Mouse (Mus musculus): ENCODE results near the gene Ssc4d. TPM values are rescaled to one million over a fixed set of nuclear protein-coding genes. Genes with fewer than 3 reads are reported as not detected.
A peak's percentile ranks its signal among the peaks of the same experiment; 100 is the strongest.

Gene Ssc4d
- polyA plus RNA-seq, 1 experiment from 2014 or later = 0.93 TPM

GRCm38 (mm10) chr5:135958367-135958766, 16.0 kb downstream of the Ssc4d start:
- H3K4me1 ChIP-seq (ENCODE audit: control insufficient read depth, insufficient read depth, low read length) = peaks cover 10% of the 10 kb centered on the region
- H3K36me3 ChIP-seq (ENCODE audit: control insufficient read depth, insufficient read depth, low read length) = no peaks in the 10 kb centered on the region
- peak overlapping the region; percentile 64 for H3K4me2 ChIP-seq
- H3K27ac ChIP-seq (ENCODE audit: low read depth, low read length) = peak overlapping the region; percentile 87
- WGBS (ENCODE audit: insufficient replicate concordance) = 91% methylated on average over 4 of the region's 4 CpGs
- no peak overlapping the region for H3K4me3 ChIP-seq (ENCODE audit: low read depth, low read length)
- H3K27me3 ChIP-seq (ENCODE audit: control insufficient read depth, insufficient read depth, low read length) = no peaks in the 10 kb centered on the region
- no peak for ATAC-seq (replicated peaks; ENCODE audit: insufficient number of reproducible peaks, low FRiP score, low TSS enrichment)
- H3K9ac ChIP-seq (ENCODE audit: low read depth, low read length) = peak overlapping the region; percentile 61; the same call in 1 of the 2 replicates
- H3K9me3 ChIP-seq (replicated peaks; ENCODE audit: control insufficient read depth, low read length) = no peaks in the 10 kb centered on the region

DNA sequence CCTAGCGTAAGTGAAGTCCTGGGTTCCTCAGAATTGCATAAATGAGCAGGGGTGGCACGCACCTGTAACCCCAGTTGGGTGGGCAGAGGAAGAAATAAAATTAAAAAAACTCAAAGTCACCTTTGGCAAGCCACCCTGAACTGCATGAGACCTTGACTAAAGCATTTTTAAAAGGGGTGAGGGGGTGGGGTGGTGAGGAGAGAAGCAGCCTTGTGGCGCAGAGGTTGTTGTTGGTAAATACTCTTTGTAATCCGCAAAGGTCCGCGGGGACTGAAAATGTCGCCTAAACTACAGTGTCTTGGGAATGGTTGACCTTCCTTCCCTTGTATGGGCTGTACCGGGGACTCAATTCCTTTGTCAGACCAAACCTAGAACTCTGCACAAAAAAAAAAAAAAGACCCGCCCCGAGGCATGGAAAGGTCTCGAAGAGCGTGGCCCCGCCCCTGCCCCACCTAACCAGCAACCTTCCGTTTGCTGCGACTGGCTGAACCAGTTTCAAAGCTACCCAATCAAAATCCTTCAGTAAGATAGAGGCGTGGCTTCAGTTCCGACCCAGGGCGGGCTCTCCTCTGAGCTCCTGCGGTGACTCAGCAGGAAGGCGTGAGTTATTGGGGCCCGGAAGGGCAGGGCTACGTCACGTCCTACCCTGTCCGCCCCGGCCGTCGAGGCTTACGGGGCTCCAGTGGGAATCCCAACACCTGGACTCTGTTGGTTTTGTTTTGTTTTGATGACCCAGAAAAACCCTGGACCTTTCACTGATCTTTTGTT, 16.9 kb downstream of the Ssc4d start:
- WGBS (ENCODE audit: insufficient replicate concordance) = 9% methylated on average over 28 of the region's 28 CpGs
- Histone ChIP-seq H3K9me3 (replicated peaks; ENCODE audit: control insufficient read depth, low read length) (no peaks in the 10 kb centered on the region), H3K9ac (ENCODE audit: low read depth, low read length) (peak overlapping the region; percentile 75)

GRCm38 (mm10) chr5:135956300-135957206, 17.8 kb downstream of the Ssc4d start:
- 84% methylated on average over 9 of the region's 9 CpGs for WGBS (ENCODE audit: insufficient replicate concordance)

More for the DNA sequence above, 16.9 kb downstream of the Ssc4d start:
- ATAC-seq (replicated peaks; ENCODE audit: insufficient number of reproducible peaks, low FRiP score, low TSS enrichment) = peak; percentile 85
- Histone ChIP-seq H3K27ac (ENCODE audit: low read depth, low read length) (peak overlapping the region; percentile 96), H3K4me3 (ENCODE audit: low read depth, low read length) (peak overlapping the region; percentile 35), H3K36me3 (ENCODE audit: control insufficient read depth, insufficient read depth, low read length) (no peaks in the 10 kb centered on the region), H3K27me3 (ENCODE audit: control insufficient read depth, insufficient read depth, low read length) (no peaks in the 10 kb centered on the region), H3K4me1 (ENCODE audit: control insufficient read depth, insufficient read depth, low read length) (peaks cover 8% of the 10 kb centered on the region), H3K4me2 (peak overlapping the region; percentile 64)

GRCm38 (mm10) chr5:135952830-135953229, 21.5 kb downstream of the Ssc4d start:
- H3K36me3 ChIP-seq (ENCODE audit: control insufficient read depth, insufficient read depth, low read length) = no peaks in the 10 kb centered on the region
- no peak overlapping the region for H3K9ac ChIP-seq (ENCODE audit: low read depth, low read length)
- ATAC-seq (replicated peaks; ENCODE audit: insufficient number of reproducible peaks, low FRiP score, low TSS enrichment) = no peak
- H3K4me3 ChIP-seq (ENCODE audit: low read depth, low read length) = no peak overlapping the region
- H3K4me2 ChIP-seq = no peak overlapping the region
- H3K27ac ChIP-seq (ENCODE audit: low read depth, low read length) = no peak overlapping the region
- H3K9me3 ChIP-seq (replicated peaks; ENCODE audit: control insufficient read depth, low read length) = no peaks in the 10 kb centered on the region
- H3K4me1 ChIP-seq (ENCODE audit: control insufficient read depth, insufficient read depth, low read length) = peaks cover 4% of the 10 kb centered on the region
- H3K27me3 ChIP-seq (ENCODE audit: control insufficient read depth, insufficient read depth, low read length) = no peaks in the 10 kb centered on the region
- WGBS (ENCODE audit: insufficient replicate concordance) = 91% methylated on average over 2 of the region's 2 CpGs

More at GRCm38 (mm10) chr5:135956300-135957206, 17.8 kb downstream of the Ssc4d start:
- Histone ChIP-seq H3K4me3 (ENCODE audit: low read depth, low read length) (no peak overlapping the region), H3K27ac (ENCODE audit: low read depth, low read length) (peak overlapping the region; percentile 96), H3K4me2 (peak overlapping the region; percentile 64), H3K9ac (ENCODE audit: low read depth, low read length) (peak overlapping the region; percentile 75), H3K36me3 (ENCODE audit: control insufficient read depth, insufficient read depth, low read length) (no peaks in the 10 kb centered on the region), H3K27me3 (ENCODE audit: control insufficient read depth, insufficient read depth, low read length) (no peaks in the 10 kb centered on the region), H3K4me1 (ENCODE audit: control insufficient read depth, insufficient read depth, low read length) (peaks cover 4% of the 10 kb centered on the region), H3K9me3 (replicated peaks; ENCODE audit: control insufficient read depth, low read length) (no peaks in the 10 kb centered on the region)
- no peak for ATAC-seq (replicated peaks; ENCODE audit: insufficient number of reproducible peaks, low FRiP score, low TSS enrichment)

GRCm38 (mm10) chr5:135951660-135952059, 22.7 kb downstream of the Ssc4d start:
- H3K9ac ChIP-seq (ENCODE audit: low read depth, low read length) = no peak overlapping the region
- no peak for ATAC-seq (replicated peaks; ENCODE audit: insufficient number of reproducible peaks, low FRiP score, low TSS enrichment)
- H3K36me3 ChIP-seq (ENCODE audit: control insufficient read depth, insufficient read depth, low read length) = no peaks in the 10 kb centered on the region
- no peaks in the 10 kb centered on the region for H3K27me3 ChIP-seq (ENCODE audit: control insufficient read depth, insufficient read depth, low read length)
- H3K9me3 ChIP-seq (replicated peaks; ENCODE audit: control insufficient read depth, low read length) = no peaks in the 10 kb centered on the region
- 0 out of 2 replicates have a peak, but pooled peaks cover under 1% of the 10 kb centered on the region for H3K4me1 ChIP-seq (ENCODE audit: control insufficient read depth, insufficient read depth, low read length)
- H3K27ac ChIP-seq (ENCODE audit: low read depth, low read length) = peak overlapping the region; percentile 64
- WGBS (ENCODE audit: insufficient replicate concordance) = 84% methylated on average over 2 of the region's 2 CpGs
- no peak overlapping the region for H3K4me3 ChIP-seq (ENCODE audit: low read depth, low read length)
- H3K4me2 ChIP-seq = no peak overlapping the region

GRCm38 (mm10) chr5:135950710-135951412, 23.5 kb downstream of the Ssc4d start:
- WGBS (ENCODE audit: insufficient replicate concordance) = 70% methylated on average over 11 of the region's 11 CpGs
- Histone ChIP-seq H3K27ac (ENCODE audit: low read depth, low read length) (peak overlapping the region; percentile 64), H3K4me2 (no peak overlapping the region), H3K27me3 (ENCODE audit: control insufficient read depth, insufficient read depth, low read length) (no peaks in the 10 kb centered on the region), H3K4me3 (ENCODE audit: low read depth, low read length) (no peak overlapping the region), H3K36me3 (ENCODE audit: control insufficient read depth, insufficient read depth, low read length) (no peaks in the 10 kb centered on the region), H3K9me3 (replicated peaks; ENCODE audit: control insufficient read depth, low read length) (no peaks in the 10 kb centered on the region), H3K4me1 (ENCODE audit: control insufficient read depth, insufficient read depth, low read length) (peaks cover 7% of the 10 kb centered on the region; the same call in 1 of the 2 replicates), H3K9ac (ENCODE audit: low read depth, low read length) (no peak overlapping the region)
- peak; percentile 81 for ATAC-seq (replicated peaks; ENCODE audit: insufficient number of reproducible peaks, low FRiP score, low TSS enrichment)

GRCm38 (mm10) chr5:135946621-135947020, 27.7 kb downstream of the Ssc4d start:
- no peak for ATAC-seq (replicated peaks; ENCODE audit: insufficient number of reproducible peaks, low FRiP score, low TSS enrichment)
- H3K4me3 ChIP-seq (ENCODE audit: low read depth, low read length) = no peak overlapping the region
- no peak overlapping the region for H3K27ac ChIP-seq (ENCODE audit: low read depth, low read length)
- 71% methylated on average over 5 of the region's 5 CpGs for whole genome bisulfite sequencing (ENCODE audit: insufficient replicate concordance)
- no peak overlapping the region for H3K4me2 ChIP-seq
- H3K4me1 ChIP-seq (ENCODE audit: control insufficient read depth, insufficient read depth, low read length) = peaks cover 9% of the 10 kb centered on the region; the same call in 1 of the 2 replicates
- no peaks in the 10 kb centered on the region for H3K36me3 ChIP-seq (ENCODE audit: control insufficient read depth, insufficient read depth, low read length)
- H3K9ac ChIP-seq (ENCODE audit: low read depth, low read length) = no peak overlapping the region
- no peaks in the 10 kb centered on the region for H3K27me3 ChIP-seq (ENCODE audit: control insufficient read depth, insufficient read depth, low read length)
- H3K9me3 ChIP-seq (replicated peaks; ENCODE audit: control insufficient read depth, low read length) = no peaks in the 10 kb centered on the region

DNA sequence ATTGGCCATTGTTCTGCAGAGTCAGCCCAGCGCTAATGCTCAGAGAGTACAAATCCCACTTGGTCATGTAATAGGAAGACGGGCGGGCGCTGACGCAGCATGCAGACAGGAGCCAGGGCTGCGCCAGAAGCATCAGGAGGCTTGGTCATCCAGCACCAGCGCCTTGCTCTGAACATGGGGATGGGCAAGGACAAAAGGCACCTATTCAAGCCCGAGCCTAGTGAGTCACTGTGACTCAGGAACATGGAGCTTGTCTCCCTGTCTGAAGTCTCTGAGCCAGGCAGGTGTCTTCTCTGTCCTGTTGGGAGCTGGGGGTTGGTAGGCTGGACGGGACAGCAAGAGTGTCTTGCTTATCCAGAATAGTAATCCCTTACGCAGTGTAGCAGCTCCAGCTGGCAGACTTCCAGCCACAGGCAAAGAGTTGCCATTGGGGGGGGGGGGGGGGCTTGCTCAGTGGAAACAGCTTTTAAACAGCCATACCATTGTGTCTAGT, 28.4 kb downstream of the Ssc4d start:
- WGBS (ENCODE audit: insufficient replicate concordance) = 44% methylated on average over 10 of the region's 10 CpGs
- Histone ChIP-seq H3K36me3 (ENCODE audit: control insufficient read depth, insufficient read depth, low read length) (no peaks in the 10 kb centered on the region), H3K9me3 (replicated peaks; ENCODE audit: control insufficient read depth, low read length) (no peaks in the 10 kb centered on the region), H3K27ac (ENCODE audit: low read depth, low read length) (no peak overlapping the region), H3K9ac (ENCODE audit: low read depth, low read length) (0 out of 2 replicates have a peak overlapping the region, but pooled peaks have one; percentile 16), H3K4me3 (ENCODE audit: low read depth, low read length) (no peak overlapping the region), H3K4me2 (peak overlapping the region; percentile 32), H3K27me3 (ENCODE audit: control insufficient read depth, insufficient read depth, low read length) (no peaks in the 10 kb centered on the region), H3K4me1 (ENCODE audit: control insufficient read depth, insufficient read depth, low read length) (peaks cover 9% of the 10 kb centered on the region; the same call in 1 of the 2 replicates)
- ATAC-seq (replicated peaks; ENCODE audit: insufficient number of reproducible peaks, low FRiP score, low TSS enrichment) = no peak

All from heart, embryonic 11.5 days (tissue).